Mouse (Mus musculus) layer of hippocampus, postnatal 25 days (tissue): Measurements from ENCODE around the gene Ttc8. TPM values are rescaled to one million over a fixed set of nuclear protein-coding genes. Genes with fewer than 3 reads are reported as not detected.

Source experiments
- DNase-seq, 2 experiments: peaks; one replicate each; pipeline ENCODE4 v3.0.0; 2022; ENCODE audit warnings: mixed read lengths in 2 of 2, low spot score in 1 of 2; ENCODE audit errors: extremely low spot score in 1 of 2
- total RNA-seq, 2 experiments: library from RNA; stranded (reverse); gene quantifications; 2 replicates each; pipeline ENCODE4 v1.2.3; 2021

Ttc8 gene
- total RNA-seq, 2 experiments from 2014 or later: 39.8 to 40.1 TPM

DNA sequence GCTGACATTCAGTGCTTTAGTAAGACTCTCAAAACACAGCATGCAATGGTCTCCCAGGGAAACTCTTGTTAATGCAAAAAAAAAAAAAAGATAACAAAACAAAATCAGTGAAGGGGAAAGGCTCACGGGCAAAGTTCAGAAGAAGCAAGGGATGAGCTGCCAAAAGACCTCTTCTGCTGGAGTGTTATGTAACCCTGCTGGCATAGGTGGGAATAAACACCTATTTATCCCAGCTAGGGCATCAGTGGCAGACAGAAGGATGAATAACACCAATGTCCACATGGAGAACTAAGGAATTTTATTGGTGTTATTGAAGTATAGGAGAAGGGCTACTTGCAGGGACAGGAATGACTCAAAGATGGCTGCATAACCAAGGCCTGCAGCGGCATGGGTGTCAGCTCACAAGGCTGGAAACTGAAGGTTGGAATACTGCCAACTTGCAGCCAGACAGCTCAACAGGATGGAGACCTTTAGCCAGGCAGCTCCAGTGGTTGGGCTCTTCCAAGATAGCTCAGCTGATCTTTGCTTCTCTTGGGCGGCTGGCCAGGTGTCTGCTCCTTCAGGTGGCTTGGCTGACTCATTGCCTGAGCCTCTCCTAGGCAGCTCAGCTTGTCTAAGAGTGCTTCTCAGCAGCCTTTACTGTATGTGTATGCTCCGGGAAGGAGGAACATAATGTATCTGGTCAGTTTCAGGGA lies 45.2 kb downstream of the Ttc8 start:
- DNase-seq: no peak

DNA sequence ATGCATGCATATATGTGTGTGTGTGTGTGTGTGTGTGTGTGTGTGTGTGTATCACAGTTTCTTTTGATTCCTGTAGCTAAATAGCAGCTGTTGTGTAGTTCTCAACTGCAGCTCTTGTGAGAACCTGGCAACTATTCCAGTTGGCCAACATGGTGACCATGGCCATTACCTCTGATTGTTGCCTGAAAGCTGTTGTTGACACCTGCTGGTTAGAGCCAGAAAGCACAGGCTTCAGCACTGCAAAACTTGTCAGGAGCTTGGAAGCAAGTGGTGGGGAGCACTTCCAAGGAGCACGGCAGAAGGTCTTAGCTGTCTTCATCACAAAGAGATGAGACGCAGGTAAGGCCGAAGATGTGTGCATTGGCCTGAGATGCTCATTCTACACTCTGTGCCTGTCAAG lies 51.9 kb downstream of the Ttc8 start:
- DNase-seq: no peak

DNA sequence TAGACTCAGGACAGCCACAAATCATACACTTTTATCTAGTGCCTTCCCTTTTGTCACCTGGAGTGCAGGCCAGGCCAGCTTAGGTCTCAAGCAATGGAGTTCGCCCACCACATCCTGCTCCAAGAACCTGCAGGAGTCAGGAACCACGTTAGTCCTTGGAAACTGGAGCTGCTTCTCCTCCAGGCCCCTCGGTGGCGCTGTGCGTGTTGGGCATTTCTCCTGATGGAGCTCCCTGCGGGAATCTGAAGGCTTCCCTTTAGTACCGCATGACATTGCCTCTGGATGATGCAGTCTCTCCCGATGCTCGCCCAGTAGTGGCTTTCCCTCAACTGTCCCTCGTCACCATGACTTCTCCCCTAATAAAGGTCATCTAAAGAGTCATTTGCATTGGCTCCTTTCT lies 53.1 kb downstream of the Ttc8 start:
- no peak for DNase-seq

DNA sequence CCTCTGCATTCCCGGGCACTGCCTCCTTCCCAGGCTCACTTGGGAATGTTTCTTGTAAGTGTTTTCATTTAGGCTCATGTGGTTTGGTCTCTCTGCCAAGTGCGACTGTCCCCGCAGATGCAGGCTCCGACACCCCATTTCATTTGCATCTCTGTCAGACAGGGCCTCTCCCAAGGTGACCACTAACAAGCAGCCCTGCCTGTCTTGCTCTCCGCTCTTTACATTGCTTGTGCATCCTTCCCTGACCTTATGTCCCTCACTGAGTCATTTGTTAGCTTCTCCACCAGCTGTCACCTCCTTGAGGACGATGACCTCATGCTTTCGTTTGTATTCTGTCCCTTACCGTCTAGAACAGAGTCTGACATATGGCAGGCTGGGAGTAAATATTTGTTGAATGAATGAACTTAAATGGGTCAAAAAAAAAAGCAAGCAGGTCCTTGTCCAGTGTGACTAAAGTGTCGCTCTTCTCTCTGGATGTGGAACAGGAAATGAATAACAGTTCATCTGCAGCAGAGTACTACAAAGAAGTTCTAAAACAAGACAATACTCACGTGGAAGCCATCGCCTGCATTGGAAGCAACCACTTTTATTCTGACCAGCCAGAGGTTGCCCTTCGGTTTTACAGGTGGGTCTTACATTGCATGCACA lies 53.9 kb downstream of the Ttc8 start:
- no peak for DNase-seq

DNA sequence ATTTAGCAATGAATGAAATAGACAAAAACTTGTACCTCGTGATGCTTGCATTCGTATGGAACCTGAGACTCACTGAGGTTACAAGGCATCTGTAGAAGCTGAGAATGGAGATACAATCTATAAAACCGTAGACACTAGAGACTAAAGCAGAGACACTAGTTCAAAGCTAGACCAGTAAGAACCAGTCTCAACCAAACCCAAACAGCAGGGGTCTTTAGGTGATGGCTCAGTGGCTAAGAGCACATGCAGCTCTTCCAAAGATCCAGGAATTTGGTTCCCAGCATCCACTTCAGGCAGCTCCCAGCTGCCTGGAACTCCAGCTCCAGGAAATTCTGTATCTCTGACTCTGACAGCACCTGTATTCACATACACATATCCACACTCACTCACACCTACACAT lies 60.7 kb downstream of the Ttc8 start:
- no peak for DNase-seq

DNA sequence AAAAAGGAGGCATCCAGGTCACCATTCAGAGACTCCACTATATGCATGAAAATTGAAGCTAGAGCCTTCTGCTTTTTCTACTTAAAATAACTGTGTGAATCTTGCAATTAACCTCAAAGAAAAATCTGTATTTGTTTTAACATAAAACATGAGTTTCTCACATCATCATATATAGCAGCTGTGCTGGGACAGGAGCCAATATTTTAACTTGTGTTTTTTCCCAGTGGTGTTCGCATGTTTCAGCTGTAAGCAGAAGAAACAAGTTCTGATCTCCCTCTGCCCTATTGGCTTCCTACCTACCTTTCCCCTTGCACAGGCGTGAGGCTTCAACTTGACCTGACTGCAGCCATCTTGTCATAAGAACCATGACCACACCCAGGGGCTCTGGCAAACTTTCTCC lies 64.4 kb downstream of the Ttc8 start:
- DNase-seq: no peak

DNA sequence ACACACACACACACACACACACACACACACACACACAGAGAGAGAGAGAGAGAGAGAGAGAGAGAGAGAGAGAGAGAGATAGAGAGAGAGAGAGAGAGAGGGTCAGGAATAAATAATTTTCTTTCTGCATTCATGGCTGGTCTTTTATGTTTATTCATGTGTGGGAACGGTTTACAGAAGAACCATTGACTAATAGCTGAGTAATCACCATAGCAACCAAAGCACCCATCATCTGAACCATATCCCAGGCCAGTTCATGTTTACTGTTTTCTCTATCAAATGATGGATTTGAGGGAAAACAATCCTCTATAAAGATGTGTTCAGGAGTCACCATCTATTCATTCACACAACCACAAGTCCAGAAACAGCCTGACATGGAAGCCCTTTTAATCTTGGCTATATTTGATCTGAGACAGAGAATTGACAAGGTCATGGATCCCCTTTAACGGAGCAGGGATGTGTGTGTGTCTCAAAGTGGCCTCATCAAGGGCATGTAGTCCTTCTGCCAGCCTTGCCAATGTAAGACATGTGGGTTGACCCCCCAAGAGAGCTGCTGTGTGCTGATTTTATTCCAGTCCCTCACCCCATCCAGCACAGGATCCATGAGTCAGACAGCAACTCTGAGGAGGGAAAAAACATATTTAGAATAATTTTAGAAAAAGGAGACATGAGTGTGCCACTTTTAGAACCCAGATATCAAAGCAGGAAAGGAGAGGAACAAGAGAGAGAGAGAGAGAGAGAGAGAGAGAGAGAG lies 70.9 kb downstream of the Ttc8 start:
- DNase-seq: no peak

DNA sequence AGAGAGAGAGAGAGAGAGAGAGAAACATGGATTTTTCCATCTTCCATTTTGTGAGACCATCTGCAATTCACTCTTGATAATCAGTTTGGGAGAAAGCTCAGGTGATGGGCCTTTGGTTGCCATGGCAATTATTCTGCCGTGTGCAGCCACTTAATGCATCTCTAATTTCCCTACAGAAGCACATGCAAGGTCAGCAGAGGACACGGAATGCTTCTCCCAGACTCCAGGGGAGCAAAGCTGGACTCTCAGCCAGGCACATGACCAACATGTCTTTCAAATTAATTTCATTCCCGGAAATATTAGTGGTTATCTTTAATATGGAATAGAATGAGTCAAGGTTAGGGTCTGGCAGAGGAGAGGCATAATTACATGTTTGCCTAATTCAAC lies 71.4 kb downstream of the Ttc8 start:
- no peak for DNase-seq

DNA sequence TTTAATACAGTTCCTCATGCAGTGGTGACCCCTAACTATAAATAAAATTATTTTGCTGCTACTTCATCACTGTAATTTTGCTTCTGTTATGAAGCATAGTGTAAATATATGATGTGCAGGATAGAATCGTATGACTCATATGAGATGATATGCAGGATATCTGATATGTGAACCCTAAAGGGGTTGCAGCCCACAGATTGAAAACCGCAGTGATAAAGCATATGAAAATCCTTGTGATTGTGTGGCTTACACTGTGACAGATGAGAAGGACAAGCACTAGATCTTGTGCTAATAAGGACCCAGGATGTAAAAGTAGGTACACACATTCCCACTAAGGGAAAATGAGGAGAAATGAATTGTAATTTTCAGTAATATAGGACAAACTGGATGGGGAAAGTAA lies 73.4 kb downstream of the Ttc8 start:
- DNase-seq: no peak

DNA sequence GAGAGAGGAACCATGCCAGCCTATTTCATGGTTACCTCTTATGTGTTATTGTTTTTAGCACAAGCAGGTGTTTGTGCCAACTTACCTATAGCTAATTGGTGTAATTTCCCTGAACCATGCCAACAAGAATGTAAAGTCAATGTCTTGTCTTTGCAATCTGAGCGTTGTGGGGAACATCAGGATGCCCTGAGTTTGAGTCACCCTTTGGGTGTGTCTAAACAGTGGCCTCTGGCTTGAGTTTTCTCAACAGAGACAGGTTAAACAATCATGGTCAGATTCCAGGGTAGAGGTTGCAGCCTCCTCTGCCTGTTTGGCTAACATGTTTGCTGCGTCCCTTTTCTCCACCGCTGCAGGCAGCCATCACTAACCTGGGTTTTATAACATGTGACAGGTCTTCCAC lies 74.0 kb downstream of the Ttc8 start:
- DNase-seq: no peak

DNA sequence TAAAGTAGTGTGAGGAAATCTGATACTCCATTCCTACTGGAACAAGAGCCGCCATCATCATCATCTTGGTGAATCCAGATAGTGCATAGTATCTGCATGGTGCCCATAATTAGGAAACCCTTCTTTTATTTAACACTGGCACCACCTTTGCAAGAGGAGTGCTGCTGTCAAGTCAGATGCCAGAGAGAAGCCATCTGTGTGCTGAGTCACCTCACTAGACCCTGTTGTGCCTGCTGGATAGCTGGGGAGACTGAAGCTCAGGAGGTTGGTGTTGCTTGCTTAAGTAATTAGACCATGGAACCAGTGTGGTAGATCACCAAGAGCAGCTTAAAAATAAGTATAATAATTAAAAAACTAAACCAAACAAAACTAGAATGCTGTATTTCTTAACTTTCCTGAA lies 75.5 kb downstream of the Ttc8 start:
- DNase-seq: no peak

DNA sequence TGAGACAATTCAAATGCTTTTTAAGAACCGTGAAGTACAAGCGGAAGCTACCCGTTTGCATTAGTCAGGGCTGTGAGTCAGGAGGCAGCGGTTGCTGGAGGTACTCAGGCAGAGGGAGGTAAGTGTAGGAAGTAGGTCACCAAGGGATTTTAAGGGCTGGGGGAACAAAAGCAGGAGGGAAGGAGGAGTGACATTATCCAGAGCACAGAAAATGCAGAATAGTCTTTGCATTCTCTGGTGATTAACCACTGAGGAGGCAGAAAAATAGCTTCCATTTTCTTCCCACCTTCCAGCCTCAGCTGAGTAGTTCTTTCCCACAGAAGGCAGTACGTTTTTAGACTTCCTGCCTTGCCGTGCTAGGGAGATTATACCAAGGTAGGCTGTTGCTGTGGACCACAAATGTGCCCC lies 76.2 kb downstream of the Ttc8 start:
- no peak for DNase-seq

DNA sequence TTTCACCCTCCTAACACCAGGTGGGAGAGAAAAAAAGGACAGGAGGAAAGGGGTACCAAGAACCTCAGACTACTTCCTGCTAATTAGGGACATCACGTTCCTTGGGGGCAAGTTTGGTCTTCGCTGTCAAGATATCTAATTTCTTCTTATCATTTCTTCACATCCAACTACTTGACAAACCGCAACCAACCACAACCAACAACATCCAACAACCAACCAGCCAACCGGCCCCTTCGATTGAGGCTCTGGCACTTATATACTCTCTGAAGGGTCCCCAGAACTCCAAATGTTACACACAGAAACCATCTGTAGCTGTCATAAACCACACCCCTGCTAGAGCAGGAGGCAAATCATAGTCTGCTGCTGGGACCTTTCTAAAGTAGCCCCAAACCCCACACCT lies 76.7 kb downstream of the Ttc8 start:
- DNase-seq: no peak

DNA sequence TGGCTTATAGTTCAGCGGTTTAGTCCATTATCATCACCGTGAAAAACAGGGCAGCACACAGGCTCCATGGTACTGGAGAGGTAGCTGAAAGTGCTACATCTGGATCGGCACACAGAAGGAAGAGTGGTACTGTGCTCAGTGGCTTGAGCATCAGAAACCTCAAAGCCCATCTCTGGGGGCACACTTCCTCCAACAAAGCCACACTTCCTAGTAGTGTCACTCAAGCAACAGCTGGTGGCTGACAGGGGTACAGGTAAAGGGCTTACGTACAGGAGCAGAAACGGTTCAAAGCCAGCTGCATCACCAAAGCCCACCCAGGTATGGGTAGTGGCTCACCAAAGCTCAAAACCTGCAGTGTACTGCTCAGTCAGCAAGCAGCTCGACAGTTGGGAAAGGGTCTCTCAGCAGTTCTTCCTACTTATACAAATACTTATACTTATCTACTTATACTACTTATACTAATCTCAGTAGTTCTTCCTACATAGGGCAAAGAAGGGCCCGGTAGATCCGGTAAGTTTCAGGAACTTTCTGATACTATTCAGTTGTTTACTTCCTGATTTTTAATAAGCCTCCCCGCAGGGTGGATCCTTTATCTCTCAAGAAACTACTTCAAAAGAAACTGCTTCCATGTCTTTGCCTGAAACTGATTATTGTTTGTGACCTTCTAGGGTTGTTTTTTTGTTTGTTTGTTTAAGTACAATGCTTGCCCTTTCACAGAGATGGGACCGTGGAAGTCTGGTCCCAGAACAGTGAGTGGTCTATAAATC lies 78.5 kb downstream of the Ttc8 start:
- DNase-seq: no peak

DNA sequence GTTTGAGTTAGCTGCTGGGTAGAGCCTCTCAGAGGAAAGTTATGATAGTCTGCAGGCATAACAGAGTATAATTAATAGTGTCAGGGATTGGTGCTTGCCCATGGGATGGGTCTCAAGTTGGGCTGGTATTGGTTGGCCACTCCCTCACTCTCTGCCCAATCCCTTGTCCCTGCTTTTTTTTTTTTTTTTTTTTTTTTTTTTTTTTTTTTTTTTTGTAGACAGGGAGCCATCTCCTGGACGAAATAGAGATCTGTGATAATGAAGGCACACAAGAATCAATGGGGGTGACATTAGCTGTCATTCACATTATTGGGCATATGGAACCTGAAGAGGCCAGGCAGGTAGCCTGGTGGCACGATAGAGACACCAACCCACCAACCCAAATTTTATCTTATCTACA lies 79.9 kb downstream of the Ttc8 start:
- DNase-seq: no peak

DNA sequence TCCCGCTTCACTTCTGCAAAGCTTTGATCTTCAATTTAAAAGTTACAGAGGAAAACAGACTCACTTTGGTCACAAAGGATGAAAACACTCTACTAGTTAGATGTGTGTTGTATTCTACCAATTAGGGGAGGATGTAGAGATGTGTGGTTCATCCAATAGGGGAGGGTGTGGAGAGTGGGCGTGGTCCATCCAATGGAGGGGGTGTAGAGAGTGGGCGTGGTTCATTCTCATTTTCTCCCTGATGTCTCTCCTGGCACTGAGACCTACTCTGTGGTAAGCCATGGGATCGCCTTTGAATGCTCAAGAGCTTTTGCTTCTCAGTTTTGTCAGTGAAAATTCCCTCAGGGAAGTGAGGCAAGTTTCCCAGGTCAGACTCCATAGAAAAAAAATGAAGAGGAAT lies 82.7 kb downstream of the Ttc8 start:
- DNase-seq: no peak

DNA sequence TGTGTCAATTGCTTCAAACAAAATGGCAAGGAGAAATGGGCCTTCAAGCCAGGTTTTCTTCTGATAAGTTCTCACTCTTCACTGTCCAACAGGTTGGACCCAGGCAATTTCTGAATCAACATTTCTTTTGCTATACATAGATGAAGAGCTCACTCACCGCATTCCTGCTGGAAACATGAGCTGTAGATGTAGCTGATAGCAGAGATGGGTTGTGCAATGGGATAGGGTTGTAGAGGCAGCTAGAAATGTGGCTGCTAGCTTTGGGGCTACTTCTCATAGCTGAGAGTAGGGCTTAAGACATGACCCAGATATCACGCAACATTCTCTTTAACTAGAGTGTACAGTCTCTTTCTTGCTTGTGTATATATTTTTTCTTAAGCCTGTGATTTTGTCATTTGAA lies 84.4 kb downstream of the Ttc8 start:
- DNase-seq: no peak

DNA sequence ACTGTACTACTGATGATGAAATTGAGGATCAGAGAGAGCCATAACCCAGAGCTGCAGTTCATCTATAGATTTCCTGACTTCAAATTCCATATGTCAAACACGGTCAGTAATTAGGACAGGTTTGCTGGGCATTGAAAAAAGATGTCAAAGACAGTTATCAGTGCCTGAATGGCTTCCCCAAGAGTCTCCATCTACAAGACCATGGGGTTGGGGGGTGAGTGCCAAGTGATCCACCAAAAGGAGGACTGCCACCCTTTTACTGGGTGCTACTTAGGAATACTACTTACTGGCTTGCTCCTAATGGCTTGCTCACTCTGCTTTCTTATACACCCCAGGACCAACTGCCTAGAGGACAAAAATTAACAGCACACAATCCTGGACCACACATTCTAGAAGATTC lies 88.4 kb downstream of the Ttc8 start:
- DNase-seq: no peak

DNA sequence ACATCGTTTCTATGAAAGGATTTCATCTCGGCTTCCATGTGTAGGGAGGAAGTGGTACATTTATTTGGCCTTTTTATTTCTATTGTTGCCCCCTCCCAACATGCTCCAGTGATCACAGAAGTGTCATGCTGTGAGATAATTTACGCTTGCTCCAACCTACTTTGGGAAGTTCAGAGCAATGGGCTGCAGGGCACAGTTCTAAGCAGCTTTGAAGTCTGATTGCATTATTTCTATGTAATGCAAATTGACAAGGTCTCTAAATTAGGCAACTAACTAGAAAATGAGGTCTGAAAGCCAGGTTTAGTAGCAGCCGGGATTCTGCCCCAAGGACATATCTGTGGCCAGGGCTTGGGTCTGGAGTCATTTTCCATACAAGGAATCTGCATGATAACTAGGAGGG lies 89.1 kb downstream of the Ttc8 start:
- DNase-seq: no peak

DNA sequence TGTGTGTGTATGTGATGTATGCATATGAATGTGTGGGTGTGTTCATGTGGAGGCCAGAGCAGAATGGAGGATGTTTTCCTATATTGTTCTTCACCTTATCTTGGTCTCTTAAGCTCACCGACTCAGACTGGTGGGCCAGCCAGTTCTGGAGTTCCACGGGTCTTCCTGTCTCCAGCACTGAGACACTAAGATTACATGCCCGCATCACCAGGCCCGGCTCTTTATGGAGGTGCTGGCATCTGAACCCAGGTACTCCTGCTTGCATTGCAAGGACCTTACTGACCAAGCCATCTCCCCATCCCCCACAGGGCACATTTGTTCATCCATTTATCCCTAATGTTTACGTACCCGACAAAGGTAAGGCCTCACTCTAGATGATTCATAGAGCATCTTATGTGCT lies 89.7 kb downstream of the Ttc8 start:
- DNase-seq: no peak

DNA sequence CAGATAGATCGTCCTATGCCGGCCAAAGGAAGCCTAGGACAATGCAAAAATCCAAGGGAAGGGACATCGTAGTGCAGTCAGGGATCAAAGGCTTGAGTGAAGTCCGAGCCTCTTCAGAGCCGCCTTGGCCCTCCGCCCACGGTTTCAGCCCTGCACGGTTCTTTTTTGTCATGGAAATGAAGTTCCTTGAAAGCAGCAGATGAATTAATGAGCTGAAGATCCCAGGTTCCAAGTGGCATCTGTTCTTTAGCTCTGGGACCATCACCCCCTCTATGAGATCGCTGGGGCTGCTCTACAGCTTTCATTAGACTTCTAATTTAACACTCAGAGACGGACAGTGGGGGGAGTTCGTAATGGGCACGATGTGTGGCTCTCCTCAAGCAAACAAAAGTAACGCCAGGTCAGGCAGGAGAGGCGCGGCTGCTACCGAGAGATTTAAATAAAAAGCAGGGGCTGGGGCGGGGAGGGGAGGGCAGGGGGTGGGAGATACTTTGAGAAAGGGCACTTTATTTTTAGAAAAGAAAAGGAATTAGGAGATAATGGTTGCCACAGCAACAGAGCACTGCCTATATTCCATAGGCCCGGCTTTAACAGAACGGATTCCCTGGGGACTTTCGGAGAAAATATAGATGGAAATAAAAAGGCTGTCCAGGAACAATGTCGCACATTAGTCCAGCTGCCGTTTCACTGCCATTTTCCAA lies 90.9 kb downstream of the Ttc8 start:
- DNase-seq: no peak
